Mouse (Mus musculus): ENCODE data around the gene Sgf29.
A peak's percentile ranks its signal among the peaks of the same experiment; 100 is the strongest.

DNA sequence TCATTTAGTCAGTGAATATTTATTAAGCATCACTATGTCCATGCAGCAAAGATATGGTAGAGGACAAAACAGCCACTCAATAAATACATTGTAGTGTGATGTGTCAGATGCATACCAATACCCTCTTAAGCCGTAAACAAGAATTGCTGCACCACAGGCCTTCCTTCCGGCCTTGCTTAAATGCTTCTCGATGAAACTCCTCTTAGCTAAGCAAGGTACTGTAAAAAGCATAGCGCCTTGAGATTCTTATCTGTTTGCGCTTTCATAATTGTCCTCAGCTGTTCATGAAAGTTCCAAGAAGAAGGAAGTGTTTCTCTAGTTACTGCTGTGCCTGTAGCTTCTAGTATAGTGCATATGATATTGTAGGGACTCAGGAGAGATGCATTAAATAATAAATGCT lies 42.5 kb upstream of the Sgf29 start:
- 0 out of 2 replicates have a peak, but pooled peaks have one; percentile 55 for TF ChIP-seq EP300 (IDR thresholded peaks at IDR 0.05)
- no peak for TF ChIP-seq CTCF (IDR thresholded peaks at IDR 0.05)
